Mouse (Mus musculus): ENCODE measurements at regions not wholly inside any gene's neighbourhood (a gene's known extent, or its start where the extent isn't known, plus 50 kb on each side); places are given as distances from the start of the nearest gene placed in this dataset.

- TF ChIP-seq CTCF (IDR thresholded peaks at IDR 0.05; ENCODE audit: low read depth) (no peak), EP300 (IDR thresholded peaks at IDR 0.05; ENCODE audit: low read depth) (no peak)
Measured at GRCm38 (mm10) chr14:76747814-76748213, 191.1 kb upstream of the Serp2 start.

Data from liver, embryonic 14.5 days (tissue).